Mouse (Mus musculus): ENCODE measurements around the gene Adgrv1.

The Adgrv1 gene

GRCm38 (mm10) chr13:81072214-81072613 is 560.7 kb downstream of the Adgrv1 start:
- DNase-seq (ENCODE audit: low read depth, low spot score), result no peak

- DNase-seq (ENCODE audit: low read depth, low spot score), result no peak
These were observed 581.5 kb downstream of the Adgrv1 start for GRCm38 (mm10) chr13:81051448-81051847.

DNA sequence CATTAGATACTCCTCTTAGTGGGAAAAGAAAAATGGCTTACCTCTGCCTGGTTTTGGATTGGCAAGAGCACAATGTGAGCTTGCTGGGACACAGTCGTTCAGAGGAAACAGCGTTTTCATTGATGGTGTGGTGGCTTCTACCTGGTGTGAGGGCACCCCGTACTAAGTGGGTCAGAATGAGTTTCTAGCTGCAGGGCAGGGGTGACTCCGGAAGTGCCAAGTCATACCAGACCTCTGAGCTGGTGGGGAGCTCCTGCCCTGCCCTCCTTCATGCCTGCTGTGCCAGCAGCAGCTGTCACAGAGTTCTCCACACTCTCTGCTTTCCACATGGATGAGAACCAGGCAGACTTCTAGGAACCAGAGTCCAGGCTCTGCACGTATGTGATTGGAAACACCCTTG is 582.0 kb downstream of the Adgrv1 start:
- no peak for DNase-seq (ENCODE audit: low read depth, low spot score)

DNA sequence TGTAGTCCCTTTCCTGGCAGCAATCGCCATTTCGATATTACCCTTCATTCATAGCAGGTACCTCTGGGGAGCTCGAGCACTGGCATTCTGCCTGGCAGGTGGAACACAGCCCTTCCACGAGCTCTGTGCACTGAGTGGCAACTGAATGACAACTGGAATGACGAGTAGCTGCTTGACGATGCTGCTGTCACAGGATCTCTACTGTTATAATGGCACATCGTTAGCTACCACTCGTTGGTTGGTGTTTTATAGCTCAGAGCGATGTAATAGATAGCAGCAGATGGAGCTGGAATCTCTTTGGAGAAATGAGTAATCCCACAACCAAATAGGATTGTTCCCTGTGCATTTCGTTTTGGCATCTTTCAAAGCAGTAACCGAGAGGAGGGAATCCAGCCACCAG is 587.6 kb downstream of the Adgrv1 start:
- no peak for DNase-seq (ENCODE audit: low read depth, low spot score)

Measured in A20 (cell line).